Mouse (Mus musculus): Measurements from ENCODE around the gene Tmem94. TPM values are rescaled to one million over a fixed set of nuclear protein-coding genes. Genes with fewer than 3 reads are reported as not detected.

Tmem94 gene
- polyA plus RNA-seq, 1 experiment from 2014 or later, result 18.6 TPM

GRCm38 (mm10) chr11:115796898-115797297 is 31.7 kb downstream of the Tmem94 start:
- no peak for ATAC-seq
- H3K4me2 ChIP-seq (replicated peaks), result no peak overlapping the region
- H3K36me3 ChIP-seq, result peaks cover 60% of the 10 kb centered on the region
- WGBS, result 77% methylated on average over 15 of the region's 15 CpGs
- H3K4me1 ChIP-seq (replicated peaks), result no peaks in the 10 kb centered on the region
- H3K4me3 ChIP-seq (replicated peaks), result no peak overlapping the region
- no peak overlapping the region for H3K9ac ChIP-seq
- H3K27ac ChIP-seq, result no peak overlapping the region
- H3K9me3 ChIP-seq, result no peaks in the 10 kb centered on the region
- H3K27me3 ChIP-seq (replicated peaks), result no peaks in the 10 kb centered on the region

- peaks cover 60% of the 10 kb centered on the region for H3K36me3 ChIP-seq
- WGBS, result 72% methylated on average over 9 of the region's 9 CpGs
- no peak overlapping the region for H3K4me2 ChIP-seq (replicated peaks)
- no peak overlapping the region for H3K9ac ChIP-seq
- H3K27me3 ChIP-seq (replicated peaks), result no peaks in the 10 kb centered on the region
- no peaks in the 10 kb centered on the region for H3K4me1 ChIP-seq (replicated peaks)
- no peak for ATAC-seq
- no peak overlapping the region for H3K4me3 ChIP-seq (replicated peaks)
- H3K9me3 ChIP-seq, result no peaks in the 10 kb centered on the region
- no peak overlapping the region for H3K27ac ChIP-seq
Measured at GRCm38 (mm10) chr11:115797665-115798064, 32.4 kb downstream of the Tmem94 start.

GRCm38 (mm10) chr11:115800981-115801380 is 35.7 kb downstream of the Tmem94 start:
- Histone ChIP-seq H3K9me3 (no peaks in the 10 kb centered on the region), H3K27ac (no peak overlapping the region), H3K36me3 (peaks cover 61% of the 10 kb centered on the region), H3K4me1 (replicated peaks) (no peaks in the 10 kb centered on the region), H3K4me2 (replicated peaks) (no peak overlapping the region), H3K9ac (no peak overlapping the region), H3K27me3 (replicated peaks) (no peaks in the 10 kb centered on the region), H3K4me3 (replicated peaks) (no peak overlapping the region)
- 91% methylated on average over 18 of the region's 18 CpGs for WGBS
- ATAC-seq, result no peak

DNA sequence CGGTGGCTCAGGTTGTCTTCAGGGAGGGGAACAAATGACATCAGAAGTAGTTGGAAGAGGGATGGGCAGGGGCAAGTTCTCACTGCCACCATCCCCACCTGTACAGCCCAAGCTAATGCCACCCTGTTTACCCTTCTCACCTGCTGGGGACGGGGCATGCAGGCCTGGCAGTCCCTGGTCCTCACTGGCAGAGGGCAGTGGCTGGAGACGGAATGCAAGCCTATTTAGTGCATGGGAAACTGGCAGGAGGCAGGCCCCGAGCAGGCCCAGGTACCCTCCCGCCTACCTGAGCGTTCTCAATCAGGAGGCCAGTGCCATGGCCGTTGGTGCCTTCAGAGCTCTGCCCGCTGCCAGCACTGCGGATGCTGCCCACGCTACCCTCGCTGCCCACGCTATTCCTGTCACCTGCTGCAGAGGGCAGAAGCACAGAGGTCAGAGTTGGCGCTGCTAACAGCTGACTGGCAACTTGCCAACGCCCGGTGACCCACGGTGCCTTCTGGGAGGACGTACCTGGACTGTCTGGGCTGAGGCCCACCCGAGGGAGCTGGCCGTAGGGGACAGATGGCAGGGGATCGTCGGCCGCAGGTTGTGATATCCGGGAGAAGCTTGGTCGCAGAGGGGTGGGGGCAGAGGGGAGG is 38.0 kb downstream of the Tmem94 start:
- H3K27ac ChIP-seq, result no peak overlapping the region
- H3K27me3 ChIP-seq (replicated peaks), result no peaks in the 10 kb centered on the region
- no peak overlapping the region for H3K4me3 ChIP-seq (replicated peaks)
- H3K4me2 ChIP-seq (replicated peaks), result no peak overlapping the region
- H3K4me1 ChIP-seq (replicated peaks), result peaks cover 10% of the 10 kb centered on the region
- no peak overlapping the region for H3K9ac ChIP-seq
- ATAC-seq, result no peak
- no peaks in the 10 kb centered on the region for H3K9me3 ChIP-seq
- H3K36me3 ChIP-seq, result peaks cover 71% of the 10 kb centered on the region
- 91% methylated on average over 24 of the region's 24 CpGs for WGBS

GRCm38 (mm10) chr11:115805005-115805404 is 39.8 kb downstream of the Tmem94 start:
- H3K9me3 ChIP-seq, result no peaks in the 10 kb centered on the region
- H3K36me3 ChIP-seq, result peaks cover 56% of the 10 kb centered on the region
- peak; percentile 16; the same call in 1 of the 2 replicates for ATAC-seq
- no peaks in the 10 kb centered on the region for H3K27me3 ChIP-seq (replicated peaks)
- H3K4me2 ChIP-seq (replicated peaks), result no peak overlapping the region
- no peak overlapping the region for H3K27ac ChIP-seq
- H3K4me1 ChIP-seq (replicated peaks), result peaks cover 28% of the 10 kb centered on the region
- no peak overlapping the region for H3K4me3 ChIP-seq (replicated peaks)
- no peak overlapping the region for H3K9ac ChIP-seq
- whole genome bisulfite sequencing, result 93% methylated on average over 7 of the region's 7 CpGs

- Histone ChIP-seq H3K9ac (no peak overlapping the region), H3K4me1 (replicated peaks) (peaks cover 38% of the 10 kb centered on the region), H3K4me2 (replicated peaks) (no peak overlapping the region), H3K27me3 (replicated peaks) (no peaks in the 10 kb centered on the region), H3K36me3 (peaks cover 46% of the 10 kb centered on the region), H3K27ac (no peak overlapping the region), H3K4me3 (replicated peaks) (no peak overlapping the region), H3K9me3 (no peaks in the 10 kb centered on the region)
- 94% methylated on average over 10 of the region's 10 CpGs for WGBS
- no peak for ATAC-seq
Measured at GRCm38 (mm10) chr11:115806154-115806553, 40.9 kb downstream of the Tmem94 start.

- Histone ChIP-seq H3K27me3 (replicated peaks) (no peaks in the 10 kb centered on the region), H3K9ac (no peak overlapping the region), H3K4me2 (replicated peaks) (0 out of 2 replicates have a peak overlapping the region, but pooled peaks have one; percentile 6), H3K4me1 (replicated peaks) (peaks cover 48% of the 10 kb centered on the region), H3K36me3 (peaks cover 37% of the 10 kb centered on the region), H3K27ac (0 out of 2 replicates have a peak overlapping the region, but pooled peaks have one; percentile 22), H3K9me3 (no peaks in the 10 kb centered on the region), H3K4me3 (replicated peaks) (no peak overlapping the region)
- ATAC-seq, result no peak
- 75% methylated on average over 6 of the region's 6 CpGs for WGBS
Measured at GRCm38 (mm10) chr11:115807306-115807705, 42.1 kb downstream of the Tmem94 start.

- H3K36me3 ChIP-seq, result peaks cover 31% of the 10 kb centered on the region
- H3K27ac ChIP-seq, result 0 out of 2 replicates have a peak overlapping the region, but pooled peaks have one; percentile 22
- H3K4me2 ChIP-seq (replicated peaks), result no peak overlapping the region
- no peak overlapping the region; the same call in 1 of the 2 replicates for H3K9ac ChIP-seq
- H3K27me3 ChIP-seq (replicated peaks), result no peaks in the 10 kb centered on the region
- H3K9me3 ChIP-seq, result no peaks in the 10 kb centered on the region
- no peak for ATAC-seq
- no peak overlapping the region for H3K4me3 ChIP-seq (replicated peaks)
- WGBS, result 73% methylated on average over 11 of the region's 11 CpGs
- peaks cover 55% of the 10 kb centered on the region for H3K4me1 ChIP-seq (replicated peaks)
Measured at GRCm38 (mm10) chr11:115807971-115808370, 42.7 kb downstream of the Tmem94 start.

DNA sequence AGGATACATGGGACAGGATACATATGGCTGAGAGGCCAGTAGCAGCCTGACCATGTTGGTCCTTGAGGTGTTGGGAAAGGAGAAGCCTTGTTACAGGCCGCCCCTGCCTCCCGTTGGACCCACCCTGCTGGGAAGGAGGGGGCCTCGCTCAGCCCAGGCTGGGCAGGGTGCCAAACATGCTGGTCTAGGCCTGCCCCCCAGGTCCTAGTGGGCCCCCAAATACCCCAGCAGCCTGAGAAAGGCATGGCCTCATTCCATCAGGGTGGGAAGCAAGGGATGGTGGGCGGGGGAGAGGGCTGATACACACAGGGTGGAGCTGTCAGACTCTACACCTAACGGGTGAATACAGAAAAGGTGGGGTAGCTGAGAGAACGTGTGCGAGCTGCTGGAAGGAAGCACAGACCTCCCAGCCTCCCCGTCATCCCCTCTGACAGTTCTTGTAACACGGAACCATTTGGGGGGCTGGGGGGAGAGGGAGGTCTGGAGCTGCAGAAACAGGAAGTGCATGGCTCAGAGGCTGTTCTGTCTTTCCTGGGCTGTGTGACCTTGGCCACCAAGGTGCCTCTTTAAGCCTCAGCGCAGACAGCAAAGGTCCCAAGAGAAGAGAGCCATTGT is 43.6 kb downstream of the Tmem94 start:
- peaks cover 22% of the 10 kb centered on the region for H3K36me3 ChIP-seq
- H3K4me2 ChIP-seq (replicated peaks), result peak overlapping the region; percentile 86
- peak; percentile 4; the same call in 1 of the 2 replicates for ATAC-seq
- no peak overlapping the region for H3K4me3 ChIP-seq (replicated peaks)
- H3K27ac ChIP-seq, result peak overlapping the region; percentile 67
- no peaks in the 10 kb centered on the region for H3K27me3 ChIP-seq (replicated peaks)
- peak overlapping the region; percentile 20; the same call in 1 of the 2 replicates for H3K9ac ChIP-seq
- H3K4me1 ChIP-seq (replicated peaks), result peaks cover 55% of the 10 kb centered on the region
- 25% methylated on average over 10 of the region's 10 CpGs for WGBS
- no peaks in the 10 kb centered on the region for H3K9me3 ChIP-seq

DNA sequence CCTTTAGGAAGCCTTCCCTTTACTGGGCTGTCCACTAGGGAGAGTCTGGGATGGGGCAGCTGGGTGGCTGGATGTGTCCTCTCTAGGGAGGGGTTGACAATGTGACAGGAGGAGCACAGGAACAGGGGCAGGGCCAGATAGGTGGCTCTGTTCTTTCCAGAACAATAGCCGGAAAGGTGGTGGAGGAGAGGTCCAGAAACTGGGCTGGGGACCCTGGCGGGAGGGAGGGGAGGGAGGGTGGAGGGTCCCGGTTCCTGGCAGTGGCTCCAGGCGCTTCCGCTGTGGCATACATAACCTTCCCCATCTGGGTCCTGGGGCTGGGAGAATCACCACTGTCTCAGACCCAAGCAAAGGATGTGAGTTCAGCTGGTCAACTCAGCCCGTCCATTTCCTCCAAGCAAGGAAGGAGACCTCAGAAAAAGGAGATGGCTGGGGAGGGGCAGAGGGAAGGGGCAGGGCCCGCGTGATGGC is 44.1 kb downstream of the Tmem94 start:
- peaks cover 21% of the 10 kb centered on the region for H3K36me3 ChIP-seq
- H3K9ac ChIP-seq, result 0 out of 2 replicates have a peak overlapping the region, but pooled peaks have one; percentile 8
- no peak for ATAC-seq
- 58% methylated on average over 8 of the region's 8 CpGs for WGBS
- H3K27ac ChIP-seq, result peak overlapping the region; percentile 67
- H3K27me3 ChIP-seq (replicated peaks), result no peaks in the 10 kb centered on the region
- peak overlapping the region; percentile 86 for H3K4me2 ChIP-seq (replicated peaks)
- no peak overlapping the region for H3K4me3 ChIP-seq (replicated peaks)
- peaks cover 58% of the 10 kb centered on the region for H3K4me1 ChIP-seq (replicated peaks)
- no peaks in the 10 kb centered on the region for H3K9me3 ChIP-seq

DNA sequence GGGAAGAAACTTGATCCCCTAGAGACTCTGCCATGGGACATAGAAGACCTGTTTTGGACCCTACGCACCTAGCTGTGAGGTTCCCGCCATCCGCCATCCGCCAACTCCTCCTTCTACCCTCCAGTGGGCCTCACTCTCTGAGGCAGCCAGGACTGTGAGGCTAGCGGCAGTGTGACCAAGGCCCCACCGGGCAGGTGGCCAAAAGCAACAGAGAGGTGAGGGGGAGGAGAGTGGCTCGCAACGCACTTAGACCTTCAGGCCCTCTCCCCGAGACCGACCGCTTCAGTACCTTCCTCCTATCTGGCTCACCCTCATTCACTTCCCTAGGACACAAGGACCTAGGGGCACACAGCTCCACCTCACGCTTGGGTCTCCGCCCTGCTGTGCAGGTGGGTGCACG is 45.1 kb downstream of the Tmem94 start:
- H3K4me1 ChIP-seq (replicated peaks), result peaks cover 62% of the 10 kb centered on the region
- H3K9me3 ChIP-seq, result no peaks in the 10 kb centered on the region
- peak overlapping the region; percentile 86 for H3K4me2 ChIP-seq (replicated peaks)
- peak overlapping the region; percentile 13 for H3K4me3 ChIP-seq (replicated peaks)
- no peaks in the 10 kb centered on the region for H3K27me3 ChIP-seq (replicated peaks)
- peaks cover 11% of the 10 kb centered on the region for H3K36me3 ChIP-seq
- 0 out of 2 replicates have a peak overlapping the region, but pooled peaks have one; percentile 12 for H3K9ac ChIP-seq
- H3K27ac ChIP-seq, result no peak overlapping the region
- no peak for ATAC-seq
- WGBS, result 53% methylated on average over 14 of the region's 14 CpGs

DNA sequence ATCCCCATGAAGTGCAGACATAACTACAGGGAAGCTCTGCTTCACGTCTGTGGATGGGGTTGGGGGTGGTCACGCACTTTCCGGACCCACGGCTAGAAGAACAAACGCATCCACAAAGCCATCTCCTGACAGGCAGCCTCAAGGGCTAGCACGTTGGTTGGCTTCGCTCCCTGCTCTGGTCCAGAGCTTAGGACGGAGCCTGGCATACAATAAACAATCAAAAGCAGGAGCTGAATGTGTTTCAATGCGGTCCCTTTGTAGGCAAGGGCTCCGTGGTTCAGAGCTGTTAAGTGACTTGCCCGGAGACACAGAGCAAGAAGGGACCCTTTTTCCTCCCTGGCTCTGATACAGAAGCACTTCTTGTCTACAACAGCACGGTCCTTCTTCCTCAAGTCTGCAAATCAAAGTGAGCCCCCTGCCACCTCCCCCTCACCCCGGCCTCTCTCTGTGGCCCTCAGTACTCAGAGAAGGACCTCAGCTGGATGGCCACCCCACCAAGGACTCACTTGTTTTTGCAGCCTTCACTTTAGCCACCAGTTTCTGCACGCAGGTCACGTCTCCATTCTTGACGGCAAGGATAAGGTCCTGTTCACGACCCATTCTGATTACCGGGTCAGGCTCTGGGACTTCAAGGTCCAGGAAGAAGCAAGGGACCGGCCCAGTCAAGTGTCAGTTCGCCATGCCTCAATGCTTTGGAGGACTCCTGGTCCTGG is 46.3 kb downstream of the Tmem94 start:
- Histone ChIP-seq H3K27ac (peak overlapping the region; percentile 83), H3K4me1 (replicated peaks) (peaks cover 64% of the 10 kb centered on the region), H3K36me3 (peaks cover 7% of the 10 kb centered on the region; the same call in 1 of the 2 replicates), H3K9ac (peak overlapping the region; percentile 86), H3K9me3 (no peaks in the 10 kb centered on the region), H3K4me3 (replicated peaks) (peak overlapping the region; percentile 72), H3K4me2 (replicated peaks) (peak overlapping the region; percentile 86), H3K27me3 (replicated peaks) (no peaks in the 10 kb centered on the region)
- 71% methylated on average over 20 of the region's 20 CpGs for WGBS
- no peak for ATAC-seq
